Mouse (Mus musculus): ENCODE results near the gene Traf3ip3. TPM values are rescaled to one million over a fixed set of nuclear protein-coding genes. Genes with fewer than 3 reads are reported as not detected.

Traf3ip3 gene
- 16.4 and 21.4 TPM in 2 replicates for polyA plus RNA-seq (2015; fragmentation: Nextera tagmentation; extraction: Ambion mirVana)

DNA sequence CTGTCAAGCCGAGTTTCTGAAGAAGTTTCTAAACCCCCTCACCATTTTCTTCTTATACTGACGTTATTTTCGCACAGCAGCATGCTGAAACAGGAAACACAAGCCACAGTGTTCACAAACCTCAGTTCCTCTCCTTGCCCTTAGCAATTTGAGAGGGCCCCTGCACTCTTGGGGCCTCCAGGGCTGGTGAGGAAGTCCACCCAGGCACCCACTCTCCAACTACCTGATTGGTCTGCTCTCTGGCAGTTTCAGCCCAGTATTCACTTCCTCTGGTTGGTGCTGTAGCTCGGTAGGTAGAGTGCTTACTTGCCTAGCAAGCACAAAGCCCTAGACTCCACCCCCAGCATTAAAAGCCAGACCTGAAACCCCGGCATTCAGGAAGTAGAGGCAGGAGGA is at the start of gene Traf3ip3:
Gene Traf3ip3, minus strand, starts transcription at position 321 of the 396 bp plus-strand sequence.

GRCm38 (mm10) chr1:193207503-193207902 is 6.0 kb upstream of the Traf3ip3 start, which contains the start of gene Lamb3:
TSS of gene Lamb3 (plus strand) at chr1:193207699.

GRCm38 (mm10) chr1:193167746-193168145 is 33.8 kb downstream of the Traf3ip3 start, which contains the start of gene A130010J15Rik:
TSS of gene A130010J15Rik (plus strand) at chr1:193168046.

DNA sequence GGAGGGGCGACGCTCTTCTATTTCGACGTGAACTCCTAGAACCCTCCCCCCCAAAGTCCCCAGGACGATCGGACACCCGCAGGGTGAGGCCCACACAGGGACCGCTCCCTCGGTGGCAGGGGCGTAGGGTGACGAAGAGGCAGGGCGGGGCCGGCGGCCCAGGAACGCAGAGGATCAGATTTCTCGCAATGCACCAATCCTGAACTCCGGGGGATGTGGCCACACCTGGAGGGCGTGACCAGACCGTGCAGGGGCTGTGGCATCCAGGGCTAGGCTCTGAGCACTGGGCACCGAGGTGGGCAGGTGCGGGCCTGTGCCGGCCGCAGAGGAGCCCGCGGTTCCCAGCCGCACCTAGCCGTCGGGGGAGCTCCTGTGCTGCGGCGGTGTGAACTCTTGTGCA is 48.6 kb downstream of the Traf3ip3 start, which contains the start of gene Irf6:
Gene Irf6, plus strand, starts transcription at position 240 of the 400 bp plus-strand sequence.

DNA sequence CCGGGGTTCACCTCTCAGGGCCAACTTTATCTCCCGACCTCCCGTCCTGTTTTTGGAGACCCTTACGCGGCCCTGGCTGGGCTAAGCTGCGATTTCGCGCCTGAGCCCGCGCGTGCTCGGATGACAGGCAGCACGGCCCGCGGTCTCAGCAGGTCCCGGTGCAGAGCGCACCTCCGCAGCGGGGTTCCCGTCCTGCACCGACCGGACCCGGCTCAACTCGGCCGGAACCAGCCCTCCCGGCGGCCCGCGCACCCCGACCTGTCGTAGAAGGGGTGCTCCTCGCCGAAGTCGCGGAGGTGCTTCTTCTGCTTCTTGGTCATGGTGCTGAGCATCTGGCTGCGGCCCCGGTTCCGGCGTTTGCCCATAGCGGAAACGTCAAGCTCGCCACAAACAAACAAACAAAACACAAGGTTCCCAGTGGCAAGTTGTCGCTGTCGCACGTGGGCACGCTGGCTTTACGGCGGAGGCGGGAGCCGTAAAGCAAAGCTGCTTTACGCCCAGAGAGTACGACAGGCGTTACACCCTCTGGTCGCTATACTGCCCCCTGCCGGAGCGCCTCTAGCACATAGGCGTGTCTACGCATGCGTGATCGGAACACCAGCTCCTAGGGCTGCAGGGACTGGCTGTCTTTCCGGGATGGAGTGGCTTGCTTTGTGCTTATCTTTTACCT is 71.6 kb downstream of the Traf3ip3 start, which contains the start of gene Diexf:
Gene Diexf, minus strand, starts transcription at position 487 of the 670 bp plus-strand sequence.

Other genes with a start within 250 kb of the Traf3ip3 start
- 3.5 and 3.9 TPM in 2 replicates for gene Syt14, start 165.9 kb downstream of the Traf3ip3 start, polyA plus RNA-seq (2015; fragmentation: Nextera tagmentation; extraction: Ambion mirVana)
- 3.8 and 4.1 TPM in 2 replicates for gene Diexf, start 71.4 kb downstream of the Traf3ip3 start, polyA plus RNA-seq (2015; fragmentation: Nextera tagmentation; extraction: Ambion mirVana)
- 0.69 and 0.81 TPM in 2 replicates for gene Irf6, start 48.6 kb downstream of the Traf3ip3 start, polyA plus RNA-seq (2015; fragmentation: Nextera tagmentation; extraction: Ambion mirVana)
- 5.4 and 6.3 TPM in 2 replicates for gene A130010J15Rik, start 33.7 kb downstream of the Traf3ip3 start, polyA plus RNA-seq (2015; fragmentation: Nextera tagmentation; extraction: Ambion mirVana)
- gene Lamb3, start 6.0 kb upstream of the Traf3ip3 start, polyA plus RNA-seq (2015; fragmentation: Nextera tagmentation; extraction: Ambion mirVana): 1.9 and 2.3 TPM in 2 replicates
- gene Hsd11b1, start 62.4 kb upstream of the Traf3ip3 start, polyA plus RNA-seq (2015; fragmentation: Nextera tagmentation; extraction: Ambion mirVana): 14.0 and 21.9 TPM in 2 replicates
- gene G0s2, start 71.5 kb upstream of the Traf3ip3 start, polyA plus RNA-seq (2015; fragmentation: Nextera tagmentation; extraction: Ambion mirVana): 32.3 and 36.3 TPM in 2 replicates
- gene Camk1g, start 168.6 kb upstream of the Traf3ip3 start, polyA plus RNA-seq (2015; fragmentation: Nextera tagmentation; extraction: Ambion mirVana): 0.70 and 1.3 TPM in 2 replicates

Data from spleen, postnatal 0 days (tissue).